In the genomic region with DNA sequence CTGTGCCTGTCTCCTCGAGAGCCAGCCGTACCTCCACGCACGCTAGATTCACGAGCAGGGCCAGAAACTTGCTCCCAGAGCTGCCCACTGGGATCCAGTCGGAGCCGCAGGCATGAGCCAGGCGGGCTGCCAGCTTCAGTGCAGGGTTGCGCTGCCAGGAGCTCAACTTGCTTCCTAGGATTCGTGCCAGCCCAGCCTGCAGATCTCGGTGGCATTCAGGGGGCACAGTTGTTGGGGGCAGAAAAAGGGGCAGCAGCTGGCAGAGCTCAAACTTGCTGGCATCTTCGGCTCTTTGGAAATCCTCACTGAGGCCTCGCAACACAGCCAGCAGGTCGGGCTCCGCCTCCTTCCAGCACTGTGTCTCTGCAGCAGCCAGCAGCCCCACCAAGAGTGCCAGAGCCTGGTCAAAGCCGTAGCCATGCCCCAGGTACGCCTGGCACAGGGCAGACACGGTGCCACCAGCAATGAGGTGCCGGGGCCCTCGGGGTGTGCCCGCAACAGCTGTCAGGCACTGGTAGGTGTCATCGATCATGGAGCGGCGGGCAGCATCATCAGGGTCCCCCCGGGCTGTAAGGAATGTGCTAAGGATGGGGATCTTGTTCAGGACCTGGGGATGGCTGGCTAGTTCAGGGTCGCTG, we compare ENCODE assay signal across 9 mouse cellular contexts. TPM values are rescaled to one million over a fixed set of nuclear protein-coding genes. Genes with fewer than 3 reads are reported as not detected.
DNase-seq lines count a peak whose midpoint lies in the region; ATAC-seq lines count a peak whose summit lies in the region.
"Had no signal": no experiment of that assay in that cellular context is flagged by ENCODE, and none has a peak within 500 bp of the region (broad histone marks: within the 10 kb centered on the region; RNA-seq: fewer than 3 reads in every experiment).

No protein-coding gene starts in this region.

- no peak overlapping the region for H3K9ac ChIP-seq in heart, embryonic 12.5 days
- peak overlapping the region; percentile 30; the same call in 1 of the 2 replicates for H3K9ac ChIP-seq in forebrain, embryonic 13.5 days

- peaks cover 34% of the 10 kb centered on the region for H3K4me1 ChIP-seq in heart, embryonic 12.5 days (replicated peaks)
- peaks cover 71% of the 10 kb centered on the region for H3K4me1 ChIP-seq in forebrain, embryonic 13.5 days

- H3K4me3 ChIP-seq in heart, embryonic 12.5 days: no peak overlapping the region
- peak overlapping the region; percentile 3; the same call in 1 of the 2 replicates for H3K4me3 ChIP-seq in forebrain, embryonic 13.5 days

- peak; percentile 65 to 69 for DNase-seq in heart, adult 18-20 months
- DNase-seq in adrenal gland, postnatal 25 days: peak; percentile 47
- DNase-seq in layer of hippocampus, adult 9-11 months: peak; percentile 77
- peak; percentile 81 for DNase-seq in right cerebral cortex, postnatal 4 days
- DNase-seq in thymus, postnatal 25 days: no peak

- no peaks in the 10 kb centered on the region for H3K9me3 ChIP-seq in heart, embryonic 12.5 days (replicated peaks)
- no peaks in the 10 kb centered on the region for H3K9me3 ChIP-seq in forebrain, embryonic 13.5 days (replicated peaks)

- H3K36me3 ChIP-seq in heart, embryonic 12.5 days: peaks cover 56% of the 10 kb centered on the region
- peaks cover 49% of the 10 kb centered on the region for H3K36me3 ChIP-seq in forebrain, embryonic 13.5 days (ENCODE audit: poor library complexity, severe bottlenecking)

- 87% methylated on average over 26 of the region's 26 CpGs for WGBS in heart, embryonic 12.5 days
- 69% methylated on average over 25 of the region's 26 CpGs for WGBS in forebrain, embryonic 13.5 days

- no peak overlapping the region for H3K4me2 ChIP-seq in heart, embryonic 12.5 days
- peak overlapping the region; percentile 36 for H3K4me2 ChIP-seq in forebrain, embryonic 13.5 days

- no peak overlapping the region for H3K27ac ChIP-seq in heart, embryonic 12.5 days (ENCODE audit: poor library complexity, severe bottlenecking)
- peak overlapping the region; percentile 37 for H3K27ac ChIP-seq in forebrain, embryonic 13.5 days

- ATAC-seq in heart, embryonic 12.5 days (ENCODE audit: insufficient number of reproducible peaks, low FRiP score): no peak
- ATAC-seq in forebrain, embryonic 13.5 days: no peak
- no peak for ATAC-seq in megakaryocyte progenitor cell, adult 5-6 weeks (replicated peaks; ENCODE audit: poor library complexity)

- no peaks in the 10 kb centered on the region for H3K27me3 ChIP-seq in heart, embryonic 12.5 days (replicated peaks)
- H3K27me3 ChIP-seq in forebrain, embryonic 13.5 days: no peaks in the 10 kb centered on the region

RNA-seq across cellular contexts. Expression of a gene that starts 3.1 kb away (rescaled TPM):
- 10 to 100 TPM; 15.8 to 17.1 TPM for total RNA-seq in heart, adult 18-20 months (2021)
- polyA plus RNA-seq in heart, embryonic 12.5 days (2016; fragmentation: Nextera tagmentation; extraction: Ambion mirVana): 31.3 and 32.4 TPM in 2 replicates
- 30.5 and 32.3 TPM in 2 replicates for total RNA-seq in adrenal gland, postnatal 25 days (2021)
- polyA plus RNA-seq in forebrain, embryonic 13.5 days (2015; fragmentation: Nextera tagmentation; extraction: Ambion mirVana): 47.6 and 60.0 TPM in 2 replicates
- 8.9 and 9.6 TPM in 2 replicates for total RNA-seq in megakaryocyte progenitor cell, adult 5-6 weeks (2015)
- total RNA-seq in megakaryocyte progenitor cell, adult 5-6 weeks (2017): 8.2 and 8.5 TPM in 2 replicates

RNA-seq across cellular contexts. Expression of a gene that starts 3.2 kb away (rescaled TPM):
- total RNA-seq in heart, adult 18-20 months (2021): 10 to 100 TPM; 30.9 to 32.1 TPM
- polyA plus RNA-seq in heart, embryonic 12.5 days (2016; fragmentation: Nextera tagmentation; extraction: Ambion mirVana): 28.1 and 29.8 TPM in 2 replicates
- total RNA-seq in adrenal gland, postnatal 25 days (2021): 41.6 and 46.4 TPM in 2 replicates
- polyA plus RNA-seq in forebrain, embryonic 13.5 days (2015; fragmentation: Nextera tagmentation; extraction: Ambion mirVana): 29.3 and 32.6 TPM in 2 replicates
- total RNA-seq in megakaryocyte progenitor cell, adult 5-6 weeks (2015): 11.6 and 14.3 TPM in 2 replicates
- total RNA-seq in megakaryocyte progenitor cell, adult 5-6 weeks (2017): 12.5 and 19.1 TPM in 2 replicates

RNA-seq across cellular contexts. Expression of a gene that starts 14.1 kb away (rescaled TPM):
- not detected for total RNA-seq in heart, adult 18-20 months (2021)
- polyA plus RNA-seq in heart, embryonic 12.5 days (2016; fragmentation: Nextera tagmentation; extraction: Ambion mirVana): not detected in 2 replicates
- not detected in 2 replicates for total RNA-seq in adrenal gland, postnatal 25 days (2021)
- 0.19 and 0.31 TPM in 2 replicates for polyA plus RNA-seq in forebrain, embryonic 13.5 days (2015; fragmentation: Nextera tagmentation; extraction: Ambion mirVana)
- total RNA-seq in megakaryocyte progenitor cell, adult 5-6 weeks (2015): not detected in 2 replicates
- total RNA-seq in megakaryocyte progenitor cell, adult 5-6 weeks (2017): not detected in 2 replicates
- polyA plus RNA-seq: small intestine, adult 2 months had no signal
